Mouse (Mus musculus) fibroblast of lung, adult 2 months (primary cell): Measurements from ENCODE around the gene Lypd6.
A peak's percentile ranks its signal among the peaks of the same experiment; 100 is the strongest.

Experiments used
- DNase-seq: peaks from one replicate; pipeline ENCODE4 v3.0.0-alpha.2; 2011; ENCODE audit warnings: low read depth

Lypd6 gene

GRCm38 (mm10) chr2:50110167-50110566 is 43.9 kb downstream of the Lypd6 start:
- DNase-seq, result peak; percentile 61

- no peak for DNase-seq
These were observed 44.9 kb downstream of the Lypd6 start for GRCm38 (mm10) chr2:50111169-50111568.

GRCm38 (mm10) chr2:50111609-50112008 is 45.4 kb downstream of the Lypd6 start:
- no peak for DNase-seq

- no peak for DNase-seq
These were observed 46.2 kb downstream of the Lypd6 start for GRCm38 (mm10) chr2:50112427-50112826.

GRCm38 (mm10) chr2:50119101-50119500 is 52.9 kb downstream of the Lypd6 start:
- no peak for DNase-seq

- no peak for DNase-seq
These were observed 54.6 kb downstream of the Lypd6 start for GRCm38 (mm10) chr2:50120839-50121238.

GRCm38 (mm10) chr2:50123376-50123775 is 57.1 kb downstream of the Lypd6 start:
- no peak for DNase-seq

GRCm38 (mm10) chr2:50127513-50128175 is 61.4 kb downstream of the Lypd6 start:
- DNase-seq, result no peak

- DNase-seq, result no peak
These were observed 62.4 kb downstream of the Lypd6 start for GRCm38 (mm10) chr2:50128322-50129277.

GRCm38 (mm10) chr2:50130674-50131073 is 64.4 kb downstream of the Lypd6 start:
- no peak for DNase-seq

GRCm38 (mm10) chr2:50143672-50144071 is 77.4 kb downstream of the Lypd6 start:
- DNase-seq, result no peak

GRCm38 (mm10) chr2:50147308-50147707 is 81.1 kb downstream of the Lypd6 start:
- DNase-seq, result no peak

GRCm38 (mm10) chr2:50149257-50150202 is 83.3 kb downstream of the Lypd6 start:
- DNase-seq, result no peak

GRCm38 (mm10) chr2:50150203-50150590 is 84.0 kb downstream of the Lypd6 start:
- no peak for DNase-seq

GRCm38 (mm10) chr2:50150816-50151215 is 84.6 kb downstream of the Lypd6 start:
- no peak for DNase-seq

GRCm38 (mm10) chr2:50151401-50151800 is 85.2 kb downstream of the Lypd6 start:
- DNase-seq, result no peak

- no peak for DNase-seq
These were observed 85.7 kb downstream of the Lypd6 start for GRCm38 (mm10) chr2:50151879-50152278.

- no peak for DNase-seq
These were observed 89.8 kb downstream of the Lypd6 start for GRCm38 (mm10) chr2:50156009-50156408.

- DNase-seq, result no peak
These were observed 93.8 kb downstream of the Lypd6 start for GRCm38 (mm10) chr2:50160069-50160468.

GRCm38 (mm10) chr2:50163608-50164007 is 97.4 kb downstream of the Lypd6 start:
- no peak for DNase-seq

GRCm38 (mm10) chr2:50165277-50165676 is 99.0 kb downstream of the Lypd6 start:
- DNase-seq, result no peak

- no peak for DNase-seq
These were observed 99.9 kb downstream of the Lypd6 start for GRCm38 (mm10) chr2:50166082-50166481.
